Mouse (Mus musculus) thymus, adult 2 months (tissue): ENCODE data around the gene Slc16a8.

Experiments
- CTCF ChIP-seq: fragments of 200-500 bp; IDR thresholded peaks from 2 replicates; pipeline ENCODE4 v1.5.1; 2012; ENCODE audit warnings: mild to moderate bottlenecking, control low read depth, low read length, moderate library complexity, borderline replicate concordance; ENCODE audit not compliant: control insufficient read depth, poor library complexity, insufficient read depth; ENCODE audit errors: extremely low read depth
- POLR2A ChIP-seq: fragments of 200-500 bp; IDR thresholded peaks from 2 replicates; pipeline ENCODE4 v1.6.1; 2012; ENCODE audit warnings: mild to moderate bottlenecking, low read length, control low read depth, moderate library complexity; ENCODE audit not compliant: control insufficient read depth, poor library complexity, insufficient read depth; ENCODE audit errors: extremely low read depth

DNA sequence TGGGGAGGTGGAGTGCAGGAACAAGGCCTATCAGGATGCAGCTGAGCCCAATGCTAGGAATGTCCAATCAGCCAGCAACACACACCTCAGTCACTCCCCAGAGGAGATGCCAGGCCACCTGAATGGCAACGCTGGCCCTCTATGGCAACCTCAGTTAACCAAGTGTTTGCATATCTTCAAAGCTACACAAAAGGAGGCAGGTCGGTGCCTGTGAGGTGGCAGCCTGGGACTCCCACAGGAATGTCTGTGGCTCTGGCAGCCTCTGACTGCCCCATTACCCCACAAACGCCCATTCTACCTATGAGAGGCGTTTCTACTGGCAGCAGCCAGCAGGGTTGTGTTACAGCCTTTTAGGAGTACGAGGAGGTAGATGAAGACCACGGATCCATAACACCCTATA is 44.0 kb upstream of the Slc16a8 start:
- no peak for TF ChIP-seq CTCF
- TF ChIP-seq POLR2A = no peak
